Mouse (Mus musculus) inflammation-experienced regulatory T-cells, adult 6 months (primary cell): Measurements from ENCODE around the gene Col26a1. TPM values are rescaled to one million over a fixed set of nuclear protein-coding genes. Genes with fewer than 3 reads are reported as not detected.

Experiments
- ATAC-seq: one replicate; pipeline ENCODE4 v1.8.0; 2017
- polyA plus RNA-seq, 3 experiments: library from polyadenylated mRNA; unstranded; fragments of 100-300 nt; shearing (Covaris generic); gene quantifications; one replicate each; pipeline ENCODE4 v1.2.1; 2017

Gene Col26a1
- polyA plus RNA-seq, 3 experiments from 2014 or later = not detected

DNA sequence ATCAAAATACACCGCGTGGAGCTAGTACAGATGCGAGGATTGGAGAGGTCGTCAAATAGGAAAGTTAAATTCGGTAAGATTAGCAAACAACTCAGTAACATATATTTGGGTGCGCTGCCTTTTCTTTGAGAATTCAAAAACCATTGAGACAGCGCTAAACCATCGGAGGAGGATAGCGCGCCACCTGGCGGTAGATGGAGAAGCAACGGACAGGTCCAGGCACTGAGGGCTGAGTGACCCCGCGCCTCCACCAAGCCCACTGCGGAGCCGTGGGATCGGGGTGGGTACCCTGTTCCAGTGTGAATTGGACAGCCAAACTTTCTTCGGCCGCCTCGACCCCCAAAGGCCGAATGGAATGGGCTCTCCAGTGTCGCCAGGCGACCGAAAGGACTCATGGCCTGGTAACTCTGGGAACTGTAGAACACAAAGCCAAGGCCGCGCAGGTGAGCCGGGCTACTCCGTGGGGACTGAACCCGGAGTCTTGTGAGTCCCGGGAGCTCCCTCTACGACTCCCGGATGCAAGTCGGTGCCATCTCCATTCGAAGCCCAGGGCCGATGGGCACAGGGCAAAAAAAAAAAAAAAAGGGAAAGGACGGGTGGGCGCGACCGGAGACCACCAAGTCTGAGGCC, 1.5 kb downstream of the Col26a1 start:
- ATAC-seq = no peak

DNA sequence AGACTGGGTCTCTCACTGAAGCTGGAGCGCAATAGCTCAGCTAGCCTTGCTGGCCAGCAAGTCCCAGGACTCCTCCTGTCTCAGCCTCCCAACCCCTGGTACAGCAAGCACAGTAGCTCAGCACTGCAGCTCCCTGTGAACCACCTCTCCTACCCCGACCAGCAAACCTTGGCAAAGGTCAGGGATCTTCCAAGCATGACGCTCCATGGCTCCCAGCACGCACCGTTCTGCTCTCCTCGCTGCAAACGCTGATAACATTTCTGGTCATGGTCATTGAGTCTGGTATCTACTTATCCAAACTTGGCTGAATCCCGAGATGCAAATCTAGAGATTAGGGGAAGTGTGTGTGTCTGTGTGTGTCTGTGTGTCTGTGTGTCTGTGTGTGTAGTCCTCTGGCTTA, 2.9 kb downstream of the Col26a1 start:
- ATAC-seq = no peak

GRCm38 (mm10) chr5:136874271-136874670, 8.7 kb downstream of the Col26a1 start:
- no peak for ATAC-seq

DNA sequence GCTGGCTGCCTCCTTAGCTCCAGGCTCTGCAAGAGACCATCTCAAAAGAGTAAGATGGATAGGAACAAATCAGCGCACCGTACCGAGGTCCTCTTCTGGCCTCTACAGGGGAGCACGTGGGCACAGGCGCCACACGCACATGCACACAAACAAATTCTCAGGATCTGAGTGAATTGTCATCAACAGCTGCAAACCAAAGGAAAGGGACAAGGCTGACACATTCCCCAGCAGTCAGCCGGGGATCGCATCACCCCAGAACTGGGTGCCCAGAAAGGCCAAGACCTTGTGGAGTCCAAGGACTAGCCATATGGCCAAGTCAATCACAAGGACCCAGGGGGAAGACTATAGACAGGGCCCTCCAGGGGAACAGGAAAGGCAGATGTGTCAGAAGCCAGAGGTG, 10.6 kb downstream of the Col26a1 start:
- no peak for ATAC-seq

DNA sequence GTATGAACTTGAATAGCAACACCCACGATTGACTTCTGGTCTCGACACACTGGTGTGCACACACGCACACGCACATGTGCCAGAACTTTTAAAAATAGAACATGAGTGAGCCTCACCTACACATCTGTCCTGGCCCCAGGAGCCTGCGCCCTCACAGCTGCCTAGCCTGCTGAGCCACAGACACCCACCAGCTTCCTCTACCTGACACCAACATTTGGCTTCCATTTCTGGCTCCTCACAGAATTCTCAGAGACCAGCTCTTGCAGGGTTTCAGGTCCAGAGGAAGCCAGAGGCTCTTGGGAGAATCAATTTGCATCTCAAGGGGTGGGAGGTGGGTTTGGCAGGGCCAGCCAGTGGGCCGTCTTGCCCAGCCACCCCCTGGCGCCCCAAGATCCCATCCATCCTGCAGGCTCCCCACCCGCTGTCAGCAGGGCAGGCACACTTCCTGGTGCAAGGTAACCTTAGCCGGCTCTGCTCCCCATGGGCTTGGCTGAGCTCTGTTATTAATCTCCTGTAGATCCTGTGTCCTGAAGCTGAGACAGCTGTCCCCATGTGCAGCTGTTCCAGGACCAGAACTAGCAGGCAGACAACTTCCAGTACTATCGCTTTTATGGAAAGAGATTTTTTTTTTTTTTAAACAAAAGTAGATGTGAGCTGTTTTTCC, 13.4 kb downstream of the Col26a1 start:
- no peak for ATAC-seq

DNA sequence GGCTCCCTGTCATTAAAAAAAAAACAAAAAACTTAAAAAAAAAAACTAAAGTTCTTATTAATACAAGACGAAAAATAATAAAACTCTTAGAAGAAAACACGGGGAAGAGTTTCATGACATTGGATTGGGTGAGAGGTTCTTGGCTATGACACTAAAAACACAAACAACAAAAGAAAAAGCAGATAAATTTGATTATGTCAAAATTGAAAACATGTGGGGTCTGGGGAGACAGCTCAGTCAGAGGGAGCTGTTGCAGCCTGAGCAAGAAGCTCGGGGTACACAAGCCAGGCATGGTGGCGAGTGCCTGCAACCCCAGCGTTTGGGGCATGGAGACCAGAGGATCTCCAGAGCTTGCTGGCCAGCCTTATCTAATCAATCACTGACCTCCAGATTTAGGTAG, 15.3 kb downstream of the Col26a1 start:
- ATAC-seq = no peak

DNA sequence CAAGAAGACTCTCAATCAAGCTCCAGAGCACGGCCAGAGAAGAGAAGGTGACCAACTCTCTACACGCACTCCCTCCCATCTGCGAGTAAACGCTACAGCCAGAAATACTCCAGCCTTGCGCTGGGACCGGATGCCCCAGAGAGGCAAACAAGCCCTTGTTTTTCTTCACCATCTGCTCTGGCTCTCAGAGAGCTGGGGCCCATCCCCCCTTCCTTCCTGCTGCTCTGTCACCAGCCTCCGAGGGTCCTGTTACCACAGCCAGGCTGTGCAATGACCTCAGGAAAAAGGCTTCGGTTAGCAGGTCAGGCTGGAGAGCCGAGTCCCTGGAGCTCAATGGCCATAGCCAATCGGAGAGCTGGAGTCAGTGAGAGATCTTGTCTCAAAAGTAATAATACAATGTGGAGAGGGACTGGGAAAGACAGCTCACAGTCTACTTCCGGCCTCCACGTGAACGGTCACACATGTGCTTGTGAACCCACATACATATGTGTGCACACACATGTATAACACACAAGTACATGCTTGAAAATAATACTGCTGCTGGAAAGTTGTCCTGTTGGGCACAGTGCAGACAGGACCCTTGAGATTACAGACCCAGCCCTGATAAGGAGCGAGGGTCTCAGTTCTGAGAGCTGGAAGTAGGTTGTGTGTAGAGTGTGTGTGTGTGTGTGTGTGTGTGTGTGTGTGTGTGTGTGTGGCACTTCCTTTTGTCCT, 18.9 kb downstream of the Col26a1 start:
- ATAC-seq = peak; percentile 94

DNA sequence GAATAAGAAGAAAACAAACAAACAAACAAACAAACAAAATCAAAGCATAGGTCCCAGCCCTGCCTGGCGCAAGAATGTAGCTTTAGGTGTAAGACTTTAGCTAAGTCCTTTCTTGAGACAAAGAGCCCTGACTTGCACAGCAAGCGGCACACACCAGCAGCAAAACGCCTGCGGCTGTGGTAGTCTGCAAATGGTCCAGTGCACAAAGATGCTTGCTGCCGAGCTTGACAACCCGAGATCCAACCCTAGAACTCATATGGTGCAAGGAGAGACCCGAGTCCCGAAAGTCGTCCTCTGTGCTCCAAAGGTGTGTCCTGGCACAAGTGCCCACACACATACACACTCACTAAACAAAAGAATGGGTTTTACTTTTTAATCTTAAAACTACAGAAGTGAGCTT, 19.7 kb downstream of the Col26a1 start:
- ATAC-seq = no peak

- no peak for ATAC-seq
Observed at GRCm38 (mm10) chr5:136862806-136863205, 20.2 kb downstream of the Col26a1 start.

DNA sequence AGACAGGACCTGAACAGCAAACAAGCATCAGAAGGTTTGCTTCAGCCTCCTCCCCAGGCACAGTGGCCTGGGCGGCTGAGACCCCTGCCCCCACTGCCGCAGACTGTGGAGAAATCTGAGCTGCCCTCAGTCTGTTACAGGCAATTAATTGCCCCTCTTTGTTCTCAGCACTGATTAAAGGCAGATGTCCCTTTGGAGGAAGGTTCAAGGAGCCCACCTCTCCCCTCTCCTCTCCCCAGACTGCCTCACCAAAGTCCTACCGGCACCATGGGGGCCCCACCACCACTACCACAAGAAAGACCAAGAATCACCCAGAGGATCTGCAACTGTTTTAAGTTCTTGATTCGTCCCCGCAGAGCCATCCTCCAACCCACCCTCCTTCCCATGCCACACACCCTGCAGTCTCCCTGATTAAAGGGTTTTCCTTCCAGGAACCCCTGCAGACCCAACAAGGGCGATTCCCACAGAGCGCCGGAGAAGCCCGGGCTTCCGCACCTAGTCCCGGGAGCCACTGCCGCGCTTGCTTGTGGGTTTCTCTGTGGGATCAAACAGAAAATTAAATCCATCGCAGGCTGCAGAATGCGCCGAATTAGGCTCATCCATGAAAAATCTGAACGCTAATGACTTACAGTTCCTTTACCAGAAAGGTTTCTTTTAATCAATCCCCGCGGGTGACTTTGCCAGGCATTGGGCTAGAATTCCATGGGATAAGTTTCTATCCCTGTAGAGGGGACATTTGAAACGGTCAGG, 21.6 kb downstream of the Col26a1 start:
- no peak for ATAC-seq

DNA sequence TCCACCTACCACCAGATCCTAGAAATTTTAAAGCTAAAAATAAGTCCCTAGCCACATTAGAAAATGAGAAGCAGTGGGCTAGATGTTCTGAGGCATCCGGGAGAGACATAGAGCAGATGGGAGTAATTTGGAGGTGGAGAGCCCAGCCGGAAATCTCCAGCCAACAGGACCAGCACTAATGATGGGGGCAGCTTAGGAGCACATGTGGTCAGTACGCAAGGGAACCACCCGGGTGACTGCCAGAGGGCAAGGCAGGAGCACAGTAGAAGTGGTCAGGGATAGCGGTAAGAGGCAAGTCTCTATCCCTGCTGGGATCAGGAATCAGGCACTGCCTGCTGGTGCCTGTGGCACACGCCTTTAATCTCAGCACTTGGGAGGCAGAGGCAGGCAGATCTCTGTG, 32.3 kb downstream of the Col26a1 start:
- ATAC-seq = no peak

GRCm38 (mm10) chr5:136846385-136847264, 36.4 kb downstream of the Col26a1 start:
- no peak for ATAC-seq

DNA sequence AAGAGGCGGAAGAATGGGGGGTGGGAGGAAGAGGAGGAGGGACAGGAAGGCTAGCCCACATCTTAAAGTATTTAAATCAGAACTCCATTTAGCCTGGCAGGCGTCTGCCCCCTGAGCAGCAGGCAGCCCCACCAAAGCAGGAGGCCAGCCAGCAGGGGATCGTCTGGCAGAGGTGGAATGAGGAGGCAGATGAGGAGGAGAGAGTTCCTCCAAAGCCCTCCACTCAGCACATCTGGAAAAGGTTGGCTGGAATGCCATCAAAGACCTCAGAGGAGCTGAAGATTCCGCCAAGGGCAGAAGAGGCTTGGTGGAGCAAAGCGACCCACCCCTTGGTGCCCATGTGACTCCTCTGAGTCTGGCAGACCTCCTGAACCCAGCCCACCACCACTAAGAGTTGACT, 39.1 kb downstream of the Col26a1 start:
- no peak for ATAC-seq

- no peak for ATAC-seq
Observed at GRCm38 (mm10) chr5:136840036-136840435, 43.0 kb downstream of the Col26a1 start.

DNA sequence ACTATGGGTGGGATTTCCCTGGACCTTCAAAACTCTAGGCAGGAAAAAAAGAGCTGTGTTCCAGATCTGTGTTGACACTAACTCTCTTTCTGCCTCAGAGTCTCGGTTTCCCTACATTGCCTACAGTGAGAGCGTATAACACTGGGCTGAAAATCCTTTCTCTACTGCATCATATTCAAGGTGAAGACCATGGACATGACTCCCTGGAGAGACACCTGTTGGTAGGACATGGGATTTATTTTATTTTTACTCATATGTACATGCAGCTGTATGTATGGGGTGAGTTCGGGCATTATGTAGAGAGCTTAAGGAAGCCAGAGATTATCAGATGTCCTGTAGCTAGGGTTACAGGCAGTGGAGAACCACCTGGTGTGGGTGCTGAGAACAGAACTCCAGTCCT, 50.0 kb downstream of the Col26a1 start:
- ATAC-seq = no peak

- ATAC-seq = no peak
Observed at GRCm38 (mm10) chr5:136830156-136830555, 52.9 kb downstream of the Col26a1 start.

- no peak for ATAC-seq
Observed at GRCm38 (mm10) chr5:136821971-136822370, 61.0 kb downstream of the Col26a1 start.

DNA sequence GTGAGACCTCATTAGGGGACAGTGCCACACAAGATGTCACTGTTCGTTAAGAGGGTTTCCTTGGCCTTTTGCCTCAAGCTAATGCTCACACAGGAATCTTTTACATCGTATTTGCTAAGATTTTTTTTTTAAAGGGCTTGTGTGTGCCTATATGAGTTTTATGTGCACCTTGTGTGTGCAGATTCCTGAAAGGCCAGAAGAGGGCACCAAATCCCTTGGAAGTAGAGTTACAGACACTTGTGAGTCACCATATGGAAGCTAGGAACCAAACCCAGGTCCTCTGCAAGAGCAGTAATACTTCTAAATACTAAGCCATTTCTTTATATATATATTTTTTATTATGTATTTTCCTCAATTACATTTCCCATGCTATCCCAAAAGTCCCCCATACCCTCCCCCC, 62.1 kb downstream of the Col26a1 start:
- ATAC-seq = no peak

DNA sequence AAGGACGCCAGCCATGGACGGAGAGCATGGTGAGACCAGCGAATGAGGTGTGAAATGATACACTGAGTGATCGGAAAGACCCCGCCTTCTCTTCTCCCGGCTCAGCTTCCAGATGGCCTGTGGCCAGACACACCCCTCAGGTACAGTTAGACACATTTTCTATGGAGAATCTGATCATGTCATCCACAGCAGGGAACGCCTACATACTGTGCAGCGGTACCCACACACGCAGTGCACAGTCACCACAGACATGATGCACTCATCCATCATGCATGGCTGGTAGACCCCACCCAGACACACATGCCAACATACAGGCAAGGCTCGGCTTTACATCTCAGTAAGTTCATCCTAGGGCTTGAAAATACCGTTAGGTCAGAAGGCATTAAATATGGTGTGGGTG, 63.3 kb downstream of the Col26a1 start:
- ATAC-seq = no peak

GRCm38 (mm10) chr5:136810539-136811374, 72.3 kb downstream of the Col26a1 start:
- ATAC-seq = no peak

GRCm38 (mm10) chr5:136806379-136807056, 76.5 kb downstream of the Col26a1 start:
- ATAC-seq = no peak
